Mouse (Mus musculus): ENCODE results near the gene Adamtsl4. TPM values are rescaled to one million over a fixed set of nuclear protein-coding genes. Genes with fewer than 3 reads are reported as not detected.
A peak's percentile ranks its signal among the peaks of the same experiment; 100 is the strongest.
"Not testable (repeated sequence)": the region's sequence is repeated elsewhere in the genome, so short reads cannot be mapped to it uniquely, and the experiment has no call there.

Adamtsl4 gene
- polyA plus RNA-seq, 1 experiment from 2014 or later, result 0.80 TPM

DNA sequence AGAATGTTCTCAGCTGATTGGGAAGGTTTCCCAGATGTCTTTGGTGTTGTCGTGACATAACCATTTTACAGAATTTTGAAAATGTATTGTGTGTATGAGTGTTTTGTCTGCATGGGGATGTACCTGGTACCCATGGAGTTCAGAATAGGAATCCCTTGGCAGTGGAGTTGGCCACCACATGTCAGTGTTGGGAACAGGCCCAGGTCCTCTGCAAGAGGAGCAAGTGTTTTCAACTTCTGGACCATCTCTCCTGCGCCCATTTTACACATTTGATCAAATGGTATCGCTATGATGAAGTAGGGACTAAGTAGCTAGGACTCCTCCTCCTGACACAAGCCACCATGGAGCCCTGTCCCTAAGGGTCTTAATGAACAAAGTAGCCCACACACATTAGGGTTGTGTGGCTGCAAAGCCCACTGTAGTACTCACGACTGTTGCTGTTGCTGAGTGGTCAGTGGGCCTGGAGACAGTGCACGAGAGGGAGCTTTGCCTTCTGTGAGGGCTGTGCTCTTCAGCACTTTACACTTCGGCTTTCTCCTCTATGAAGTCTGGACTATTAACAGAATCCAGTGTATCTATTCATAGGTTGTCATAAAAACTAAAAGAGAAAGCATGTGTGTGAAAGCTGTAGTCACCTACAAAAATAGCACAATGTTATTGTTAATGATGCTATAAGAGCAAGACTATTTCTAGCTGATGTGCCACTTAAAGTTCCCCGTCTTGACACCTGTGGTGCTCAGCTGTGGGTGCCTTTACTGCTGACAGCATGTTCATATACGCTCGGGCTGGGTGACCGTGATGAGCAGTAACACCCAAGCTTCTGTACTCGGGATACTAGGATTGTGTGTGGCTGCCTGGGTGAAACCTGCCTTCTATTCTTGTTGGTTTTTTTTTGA is 7.3 kb upstream of the Adamtsl4 start:
- H3K4me2 ChIP-seq (ENCODE audit: low read length), result no peak overlapping the region
- H3K36me3 ChIP-seq (ENCODE audit: control insufficient read depth, insufficient read depth, low read length), result no peaks in the 10 kb centered on the region
- 92% methylated on average over 11 of the region's 11 CpGs for WGBS
- ATAC-seq (ENCODE audit: low FRiP score, low TSS enrichment) (no peak), DNase-seq (no peak)
- H3K9ac ChIP-seq (replicated peaks; ENCODE audit: low read length), result no peak overlapping the region
- no peak overlapping the region for H3K27ac ChIP-seq (replicated peaks; ENCODE audit: low read depth, low read length)
- no peaks in the 10 kb centered on the region for H3K9me3 ChIP-seq (ENCODE audit: control insufficient read depth, low read length)
- H3K4me1 ChIP-seq (ENCODE audit: control insufficient read depth, insufficient read depth, low read length), result no peaks in the 10 kb centered on the region
- no peak overlapping the region for H3K4me3 ChIP-seq (replicated peaks; ENCODE audit: low read depth, low read length)
- H3K27me3 ChIP-seq (ENCODE audit: control insufficient read depth, insufficient read depth, low read length), result no peaks in the 10 kb centered on the region

DNA sequence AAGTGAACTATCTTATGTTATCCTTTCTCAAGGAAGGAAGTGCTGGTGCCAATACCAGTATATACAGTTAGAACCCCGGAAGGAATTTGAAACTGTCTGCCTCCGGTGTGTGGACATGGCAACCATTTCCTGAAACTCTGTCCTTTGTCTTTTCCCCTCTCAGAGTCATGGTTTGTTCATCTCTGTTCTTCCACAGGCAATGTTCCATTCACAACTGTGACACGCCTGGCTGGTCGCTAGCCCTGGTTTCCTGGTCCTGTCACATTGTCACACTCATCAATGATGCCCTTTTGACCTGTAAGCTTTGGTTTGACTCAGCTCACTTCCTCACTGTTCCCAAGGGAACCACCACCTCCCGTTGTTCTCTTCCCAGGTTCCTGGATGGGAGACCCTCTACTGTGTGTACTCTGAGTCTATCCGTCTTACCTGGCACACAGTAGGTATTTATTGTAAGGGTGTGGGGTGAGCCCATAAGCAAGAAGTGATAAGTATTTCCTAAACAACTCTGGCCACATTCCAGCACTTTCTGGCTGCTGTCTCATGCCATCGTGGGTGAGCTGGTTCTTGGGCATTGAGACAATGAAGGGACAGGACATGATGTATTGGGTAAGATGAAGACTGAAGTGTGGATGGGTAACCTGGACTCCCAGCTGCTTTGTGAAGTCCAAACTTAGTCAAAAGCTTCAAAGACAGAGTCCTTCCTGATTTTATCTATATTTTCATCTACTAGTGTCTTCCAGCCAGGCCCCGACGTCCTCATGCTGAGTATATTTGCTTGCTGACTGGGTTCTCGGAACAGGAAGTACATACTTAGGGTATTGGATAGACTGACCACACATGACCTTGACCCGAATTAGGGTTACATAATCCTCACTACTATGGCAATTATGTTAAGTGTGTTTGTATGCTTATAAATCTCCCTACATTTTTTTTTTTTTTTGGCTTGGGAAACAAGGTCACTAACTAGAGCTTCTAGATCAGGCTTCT is 6.4 kb upstream of the Adamtsl4 start:
- WGBS, result 60% methylated on average over 11 of the region's 11 CpGs
- no peak for DNase-seq
- H3K4me1 ChIP-seq (ENCODE audit: control insufficient read depth, insufficient read depth, low read length), result no peaks in the 10 kb centered on the region

DNA sequence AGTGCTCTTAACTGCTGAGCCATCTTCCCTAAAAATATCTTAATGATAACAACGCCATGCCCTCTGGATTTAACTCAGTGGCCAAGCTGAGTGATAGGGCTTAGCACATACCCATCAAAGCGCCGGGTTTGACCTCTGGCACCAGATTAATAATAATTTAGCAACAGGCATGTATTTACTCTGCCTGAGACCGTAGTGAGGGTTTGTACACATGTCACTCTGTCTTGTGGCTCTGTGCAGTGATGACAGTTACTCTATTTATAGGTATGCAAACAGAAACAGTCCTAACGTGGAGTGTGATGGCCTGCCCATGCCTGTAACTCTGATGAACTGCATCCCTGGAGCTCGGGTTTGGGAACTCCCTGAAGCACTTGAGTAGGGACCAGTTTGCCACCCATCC is 5.0 kb upstream of the Adamtsl4 start:
- ATAC-seq (ENCODE audit: low FRiP score, low TSS enrichment) (no peak), DNase-seq (no peak)
- H3K4me3 ChIP-seq (replicated peaks; ENCODE audit: low read depth, low read length), result no peak overlapping the region
- WGBS, result 88% methylated on average over 6 of the region's 6 CpGs
- H3K9me3 ChIP-seq (ENCODE audit: control insufficient read depth, low read length), result no peaks in the 10 kb centered on the region
- no peaks in the 10 kb centered on the region for H3K27me3 ChIP-seq (ENCODE audit: control insufficient read depth, insufficient read depth, low read length)
- H3K4me2 ChIP-seq (ENCODE audit: low read length), result no peak overlapping the region
- H3K27ac ChIP-seq (replicated peaks; ENCODE audit: low read depth, low read length), result no peak overlapping the region
- H3K4me1 ChIP-seq (ENCODE audit: control insufficient read depth, insufficient read depth, low read length), result peaks cover 4% of the 10 kb centered on the region; the same call in 1 of the 2 replicates
- H3K36me3 ChIP-seq (ENCODE audit: control insufficient read depth, insufficient read depth, low read length), result no peaks in the 10 kb centered on the region
- no peak overlapping the region for H3K9ac ChIP-seq (replicated peaks; ENCODE audit: low read length)

More for the DNA sequence above, 6.4 kb upstream of the Adamtsl4 start:
- Histone ChIP-seq H3K9me3 (ENCODE audit: control insufficient read depth, low read length) (no peaks in the 10 kb centered on the region), H3K27me3 (ENCODE audit: control insufficient read depth, insufficient read depth, low read length) (no peaks in the 10 kb centered on the region), H3K9ac (replicated peaks; ENCODE audit: low read length) (no peak overlapping the region), H3K36me3 (ENCODE audit: control insufficient read depth, insufficient read depth, low read length) (no peaks in the 10 kb centered on the region), H3K4me3 (replicated peaks; ENCODE audit: low read depth, low read length) (no peak overlapping the region), H3K4me2 (ENCODE audit: low read length) (no peak overlapping the region), H3K27ac (replicated peaks; ENCODE audit: low read depth, low read length) (no peak overlapping the region)
- no peak for ATAC-seq (ENCODE audit: low FRiP score, low TSS enrichment)

DNA sequence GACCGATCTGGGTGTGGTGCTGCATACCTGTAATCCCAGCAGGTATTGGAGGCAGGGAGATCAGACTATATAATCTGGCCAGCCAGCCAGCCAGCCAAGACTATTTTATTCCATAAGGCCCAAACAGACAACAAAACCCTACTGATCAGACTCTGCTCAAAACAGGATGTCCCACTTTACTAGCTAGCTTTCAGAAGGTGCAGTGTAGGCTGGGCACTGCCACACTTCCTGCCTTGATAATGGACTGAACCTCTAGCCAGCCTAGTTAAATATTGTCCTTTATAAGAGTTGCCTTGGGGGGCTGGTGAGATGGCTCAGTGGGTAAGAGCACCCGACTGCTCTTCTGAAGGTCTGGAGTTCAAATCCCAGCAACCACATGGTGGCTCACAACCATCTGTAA is 2.8 kb upstream of the Adamtsl4 start:
- not testable (repeated sequence) for H3K4me3 ChIP-seq (replicated peaks; ENCODE audit: low read depth, low read length); ATAC-seq (ENCODE audit: low FRiP score, low TSS enrichment); H3K27ac ChIP-seq (replicated peaks; ENCODE audit: low read depth, low read length); H3K27me3 ChIP-seq (ENCODE audit: control insufficient read depth, insufficient read depth, low read length); H3K4me2 ChIP-seq (ENCODE audit: low read length); H3K9ac ChIP-seq (replicated peaks; ENCODE audit: low read length); H3K9me3 ChIP-seq (ENCODE audit: control insufficient read depth, low read length); H3K36me3 ChIP-seq (ENCODE audit: control insufficient read depth, insufficient read depth, low read length); DNase-seq
- H3K4me1 ChIP-seq (ENCODE audit: control insufficient read depth, insufficient read depth, low read length), result peaks cover 11% of the 10 kb centered on the region; the same call in 1 of the 2 replicates
- 98% methylated on average over 2 of the region's 2 CpGs for WGBS

DNA sequence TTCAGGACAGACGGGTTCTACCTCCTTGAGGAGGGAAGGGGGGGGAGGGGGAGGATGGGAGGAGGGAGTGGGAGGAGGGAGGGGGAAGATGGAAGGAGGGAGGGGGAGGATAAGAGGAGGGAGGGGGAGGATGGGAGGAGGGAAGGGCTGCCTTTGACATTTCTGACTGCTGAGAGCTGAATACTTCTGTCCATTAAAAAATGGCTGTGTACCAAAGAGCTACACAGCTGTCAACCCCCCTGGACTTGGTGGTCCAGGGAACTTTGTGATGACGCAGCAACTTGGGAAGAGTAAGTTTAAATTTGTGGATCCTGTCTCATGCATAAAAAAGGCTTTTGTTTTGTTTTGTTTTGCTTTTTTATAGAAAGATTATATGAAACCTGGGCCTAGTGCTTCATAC is 2.2 kb upstream of the Adamtsl4 start:
- Histone ChIP-seq H3K27ac (replicated peaks; ENCODE audit: low read depth, low read length) (no peak overlapping the region), H3K4me3 (replicated peaks; ENCODE audit: low read depth, low read length) (no peak overlapping the region), H3K27me3 (ENCODE audit: control insufficient read depth, insufficient read depth, low read length) (no peaks in the 10 kb centered on the region), H3K4me1 (ENCODE audit: control insufficient read depth, insufficient read depth, low read length) (peaks cover 11% of the 10 kb centered on the region; the same call in 1 of the 2 replicates), H3K4me2 (ENCODE audit: low read length) (no peak overlapping the region), H3K9ac (replicated peaks; ENCODE audit: low read length) (no peak overlapping the region), H3K9me3 (ENCODE audit: control insufficient read depth, low read length) (no peaks in the 10 kb centered on the region), H3K36me3 (ENCODE audit: control insufficient read depth, insufficient read depth, low read length) (no peaks in the 10 kb centered on the region)
- 44% methylated on average over 2 of the region's 2 CpGs for WGBS
- no peak for ATAC-seq (ENCODE audit: low FRiP score, low TSS enrichment)
- DNase-seq, result no peak

DNA sequence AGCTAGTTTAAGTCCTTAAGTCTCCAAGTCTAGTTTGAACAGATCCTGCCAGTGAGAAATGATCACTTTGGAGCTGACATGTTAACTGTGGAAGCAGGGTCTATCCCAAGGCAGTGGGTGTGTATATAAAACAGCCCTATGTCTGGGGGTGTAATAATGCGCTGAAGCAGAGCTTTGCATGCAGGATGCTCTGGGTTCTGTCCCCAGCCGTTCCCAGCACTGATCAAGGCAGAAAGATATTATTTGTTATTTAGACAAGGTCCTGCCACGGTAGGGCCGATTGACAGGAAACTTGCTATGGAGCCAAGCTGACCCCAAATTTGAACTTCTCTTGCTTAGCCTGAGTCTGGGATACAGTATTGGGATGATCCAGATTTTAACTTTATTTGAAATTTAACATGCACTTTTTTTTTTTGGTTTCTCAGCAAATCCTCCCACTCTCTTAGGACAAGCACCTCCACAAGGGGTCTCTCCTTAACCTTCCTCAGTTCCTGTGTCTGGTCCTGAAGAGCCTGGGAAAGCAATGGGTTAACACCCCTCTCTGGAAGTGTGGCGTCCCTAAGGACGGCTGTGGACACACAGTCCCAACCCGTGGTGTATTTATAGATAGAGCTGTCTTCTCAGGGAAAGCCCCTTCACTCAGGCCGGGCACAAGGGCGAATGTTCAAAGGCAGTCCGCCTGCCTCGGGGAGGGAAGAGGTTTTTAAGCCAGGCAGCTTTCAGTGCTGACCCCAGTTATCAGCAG is 1.6 kb upstream of the Adamtsl4 start:
- 34% methylated on average over 11 of the region's 11 CpGs for WGBS
- no peaks in the 10 kb centered on the region for H3K9me3 ChIP-seq (ENCODE audit: control insufficient read depth, low read length)
- H3K27ac ChIP-seq (replicated peaks; ENCODE audit: low read depth, low read length), result no peak overlapping the region
- DNase-seq (no peak), ATAC-seq (ENCODE audit: low FRiP score, low TSS enrichment) (no peak)
- H3K4me1 ChIP-seq (ENCODE audit: control insufficient read depth, insufficient read depth, low read length), result peaks cover 11% of the 10 kb centered on the region; the same call in 1 of the 2 replicates
- H3K36me3 ChIP-seq (ENCODE audit: control insufficient read depth, insufficient read depth, low read length), result no peaks in the 10 kb centered on the region
- H3K4me3 ChIP-seq (replicated peaks; ENCODE audit: low read depth, low read length), result no peak overlapping the region
- no peak overlapping the region for H3K4me2 ChIP-seq (ENCODE audit: low read length)
- H3K27me3 ChIP-seq (ENCODE audit: control insufficient read depth, insufficient read depth, low read length), result no peaks in the 10 kb centered on the region
- no peak overlapping the region for H3K9ac ChIP-seq (replicated peaks; ENCODE audit: low read length)

DNA sequence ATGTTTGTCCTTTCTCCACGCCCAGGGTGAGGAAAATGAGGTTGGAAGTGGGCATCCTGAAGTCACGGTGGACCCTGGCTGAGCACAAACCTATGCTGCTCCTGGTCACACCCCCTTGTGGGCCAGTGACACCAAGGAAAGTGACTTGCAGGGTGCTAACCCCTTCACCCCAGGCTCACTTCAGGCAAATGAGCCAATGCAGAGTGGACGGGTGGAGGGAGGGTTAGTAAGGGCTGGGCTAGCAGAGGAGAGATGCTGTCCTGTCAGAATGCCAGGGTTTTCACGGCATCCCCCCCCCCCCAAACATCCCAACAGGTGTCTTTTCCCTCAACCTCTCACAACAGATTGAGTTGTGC is 571 bp downstream of the Adamtsl4 start:
- Histone ChIP-seq H3K4me1 (ENCODE audit: control insufficient read depth, insufficient read depth, low read length) (peaks cover 11% of the 10 kb centered on the region; the same call in 1 of the 2 replicates), H3K9me3 (ENCODE audit: control insufficient read depth, low read length) (no peaks in the 10 kb centered on the region), H3K27me3 (ENCODE audit: control insufficient read depth, insufficient read depth, low read length) (no peaks in the 10 kb centered on the region), H3K27ac (replicated peaks; ENCODE audit: low read depth, low read length) (no peak overlapping the region), H3K9ac (replicated peaks; ENCODE audit: low read length) (peak overlapping the region; percentile 48; the same call in 1 of the 2 replicates), H3K36me3 (ENCODE audit: control insufficient read depth, insufficient read depth, low read length) (no peaks in the 10 kb centered on the region), H3K4me2 (ENCODE audit: low read length) (peak overlapping the region; percentile 71), H3K4me3 (replicated peaks; ENCODE audit: low read depth, low read length) (peak overlapping the region; percentile 33; the same call in 1 of the 2 replicates)
- WGBS, result 14% methylated on average over 4 of the region's 4 CpGs
- ATAC-seq (ENCODE audit: low FRiP score, low TSS enrichment) (no peak; the same call in 1 of the 2 replicates), DNase-seq (no peak)

Measured in midbrain, embryonic 14.5 days (tissue).